Mouse (Mus musculus) midbrain, embryonic 10.5 days (tissue): Measurements from ENCODE around the gene Tmem240. TPM values are rescaled to one million over a fixed set of nuclear protein-coding genes. Genes with fewer than 3 reads are reported as not detected.

ENCODE experiments used
- microRNA-seq: library from miRNA; unstranded; fragments of <30 nt; microRNA quantifications from one replicate; pipeline ENCODE4, GENCODE M21; 2017
- polyA plus RNA-seq: library from polyadenylated mRNA; unstranded; fragments of >200 nt; fragmentation: Nextera tagmentation; extraction: Ambion mirVana; gene quantifications from 2 replicates; pipeline ENCODE4 v1.2.1, GENCODE M21; 2016

Gene Tmem240
- polyA plus RNA-seq, 1 experiment from 2014 or later: 0.65 TPM

Small RNAs within 50 kb of the gene (microRNA-seq; reads per million reads assigned to microRNA genes)
- not detected for gene Gm27743

Other genes with a start within 250 kb of the Tmem240 start
- 630 and 714 TPM in 2 replicates for gene Gnb1, start 243.4 kb upstream of the Tmem240 start, polyA plus RNA-seq
- gene Nadk, start 172.4 kb upstream of the Tmem240 start, polyA plus RNA-seq: 105 and 110 TPM in 2 replicates
- gene Slc35e2, start 133.4 kb upstream of the Tmem240 start, polyA plus RNA-seq: 11.9 and 13.4 TPM in 2 replicates
- gene Cdk11b, start 109.9 kb upstream of the Tmem240 start, polyA plus RNA-seq: 79.6 and 82.3 TPM in 2 replicates
- not detected in 2 replicates for gene Gm10563, start 89.4 kb upstream of the Tmem240 start, polyA plus RNA-seq
- 4.7 TPM in 2 replicates for gene Mmp23, start 81.4 kb upstream of the Tmem240 start, polyA plus RNA-seq
- gene Mib2, start 65.6 kb upstream of the Tmem240 start, polyA plus RNA-seq: 22.0 and 22.5 TPM in 2 replicates
- gene Fndc10, start 40.5 kb upstream of the Tmem240 start, polyA plus RNA-seq: 0.98 and 1.1 TPM in 2 replicates
- 167 and 169 TPM in 2 replicates for gene Ssu72, start 30.0 kb upstream of the Tmem240 start, polyA plus RNA-seq
- 115 and 129 TPM in 2 replicates for gene Atad3a, start 26.3 kb downstream of the Tmem240 start, polyA plus RNA-seq
- gene Vwa1, start 39.9 kb downstream of the Tmem240 start, polyA plus RNA-seq: 12.2 and 13.1 TPM in 2 replicates
- gene Tmem88b, start 51.1 kb downstream of the Tmem240 start, polyA plus RNA-seq: 0.31 and 0.45 TPM in 2 replicates
- not detected in 2 replicates for gene Ankrd65, start 55.6 kb downstream of the Tmem240 start, polyA plus RNA-seq
- 235 and 260 TPM in 2 replicates for gene Mrpl20, start 68.1 kb downstream of the Tmem240 start, polyA plus RNA-seq
- 161 and 171 TPM in 2 replicates for gene Ccnl2, start 77.7 kb downstream of the Tmem240 start, polyA plus RNA-seq
- 159 and 172 TPM in 2 replicates for gene Aurkaip1, start 96.5 kb downstream of the Tmem240 start, polyA plus RNA-seq
- 50.7 and 53.1 TPM in 2 replicates for gene Mxra8, start 104.9 kb downstream of the Tmem240 start, polyA plus RNA-seq
- gene Dvl1, start 112.6 kb downstream of the Tmem240 start, polyA plus RNA-seq: 5.0 and 5.4 TPM in 2 replicates
- gene Tas1r3, start 128.6 kb downstream of the Tmem240 start, polyA plus RNA-seq: 0.22 and 0.41 TPM in 2 replicates
- 21.6 and 24.6 TPM in 2 replicates for gene Cptp, start 134.6 kb downstream of the Tmem240 start, polyA plus RNA-seq
- 114 and 116 TPM in 2 replicates for gene Ints11, start 134.7 kb downstream of the Tmem240 start, polyA plus RNA-seq
- 50.7 and 53.4 TPM in 2 replicates for gene Pusl1, start 157.0 kb downstream of the Tmem240 start, polyA plus RNA-seq
- 24.3 and 38.4 TPM in 2 replicates for gene Acap3, start 157.0 kb downstream of the Tmem240 start, polyA plus RNA-seq
- 152 and 161 TPM in 2 replicates for gene Ube2j2, start 209.0 kb downstream of the Tmem240 start, polyA plus RNA-seq
- gene C1qtnf12, start 227.5 kb downstream of the Tmem240 start, polyA plus RNA-seq: 18.9 and 23.8 TPM in 2 replicates